8 mouse cellular contexts compared by ENCODE assay signal in genomic region chr4:104209081-104209480, GRCm38 (mm10).
A peak's percentile ranks its signal among the peaks of the same experiment; 100 is the strongest.
DNase-seq lines count a peak whose midpoint lies in the region; ATAC-seq and TF ChIP-seq lines count a peak whose summit lies in the region.
"Had no signal": no experiment of that assay in that cellular context is flagged by ENCODE, and none has a peak within 500 bp of the region (broad histone marks: within the 10 kb centered on the region; RNA-seq: fewer than 3 reads in every experiment).

No protein-coding gene starts in this region.

- no peak overlapping the region for H3K4me3 ChIP-seq in kidney, postnatal 0 days (replicated peaks; ENCODE audit: low read depth, low read length)
- no peak overlapping the region for H3K4me3 ChIP-seq in kidney, embryonic 16.5 days (ENCODE audit: low read length)
- H3K4me3 ChIP-seq in lung, postnatal 0 days (ENCODE audit: low read depth, low read length): no peak overlapping the region
- H3K4me3 ChIP-seq: megakaryocyte, embryonic 14.5 days had no signal

- H3K27ac ChIP-seq in kidney, postnatal 0 days: no peak overlapping the region
- H3K27ac ChIP-seq in kidney, embryonic 16.5 days (ENCODE audit: low read length): no peak overlapping the region
- H3K27ac ChIP-seq in lung, postnatal 0 days (ENCODE audit: low read length): no peak overlapping the region

- H3K4me1 ChIP-seq in kidney, postnatal 0 days (replicated peaks; ENCODE audit: insufficient read depth, low read length): no peaks in the 10 kb centered on the region
- H3K4me1 ChIP-seq in kidney, embryonic 16.5 days (ENCODE audit: insufficient read depth, low read length): no peaks in the 10 kb centered on the region
- no peaks in the 10 kb centered on the region for H3K4me1 ChIP-seq in lung, postnatal 0 days (ENCODE audit: insufficient read depth, low read depth, low read length)
- H3K4me1 ChIP-seq: megakaryocyte, embryonic 14.5 days had no signal

- peak; percentile 61 for TF ChIP-seq CTCF in kidney, postnatal 0 days (IDR thresholded peaks at IDR 0.05; ENCODE audit: low read depth)
- TF ChIP-seq CTCF in lung, postnatal 0 days (IDR thresholded peaks at IDR 0.05): peak; percentile 52

- no peak for TF ChIP-seq EP300 in lung, postnatal 0 days (IDR thresholded peaks at IDR 0.05)

- H3K9me3 ChIP-seq in kidney, postnatal 0 days (replicated peaks; ENCODE audit: low read length): no peaks in the 10 kb centered on the region
- no peaks in the 10 kb centered on the region for H3K9me3 ChIP-seq in kidney, embryonic 16.5 days (ENCODE audit: low read length)
- H3K9me3 ChIP-seq in lung, postnatal 0 days (ENCODE audit: low read length): no peaks in the 10 kb centered on the region

- intact Hi-C loops in gastrocnemius, postnatal 36 days (cut with DNase I): no loop called here

- H3K4me2 ChIP-seq in kidney, postnatal 0 days (ENCODE audit: low read length): no peak overlapping the region
- no peak overlapping the region for H3K4me2 ChIP-seq in kidney, embryonic 16.5 days (replicated peaks; ENCODE audit: low read depth, low read length)
- H3K4me2 ChIP-seq in lung, postnatal 0 days (replicated peaks; ENCODE audit: low read depth, low read length): no peak overlapping the region

- WGBS in kidney, postnatal 0 days: 40% methylated on average over 2 of the region's 2 CpGs
- WGBS in kidney, embryonic 16.5 days: 23% methylated on average over 2 of the region's 2 CpGs
- 18% methylated on average over 2 of the region's 2 CpGs for WGBS in lung, postnatal 0 days

- no peak for ATAC-seq in kidney, postnatal 0 days (replicated peaks; ENCODE audit: low FRiP score, low read depth)
- ATAC-seq in kidney, embryonic 16.5 days (ENCODE audit: low FRiP score, low TSS enrichment): no peak
- no peak for ATAC-seq in lung, postnatal 0 days

- DNase-seq in kidney, postnatal 0 days (ENCODE audit: low spot score): peak; percentile 23
- peak; percentile 22 for DNase-seq in NIH3T3 (ENCODE audit: low read depth)
- peak; percentile 58 for DNase-seq in adrenal gland, postnatal 14 days
- DNase-seq in lung, postnatal 0 days (ENCODE audit: low spot score): no peak
- no peak for DNase-seq in frontal cortex, postnatal 14 days (ENCODE audit: low spot score in 2 of 2)
- DNase-seq in gastrocnemius, postnatal 36 days: no peak

- H3K36me3 ChIP-seq in kidney, postnatal 0 days (ENCODE audit: insufficient read depth, low read length): no peaks in the 10 kb centered on the region
- H3K36me3 ChIP-seq in kidney, embryonic 16.5 days (ENCODE audit: insufficient read depth, low read length): no peaks in the 10 kb centered on the region
- H3K36me3 ChIP-seq in lung, postnatal 0 days (ENCODE audit: insufficient read depth, low read length): no peaks in the 10 kb centered on the region

- no peaks in the 10 kb centered on the region for H3K27me3 ChIP-seq in kidney, postnatal 0 days (ENCODE audit: insufficient read depth, low read length)
- no peaks in the 10 kb centered on the region for H3K27me3 ChIP-seq in kidney, embryonic 16.5 days (ENCODE audit: insufficient read depth, low read length)
- H3K27me3 ChIP-seq in lung, postnatal 0 days (replicated peaks; ENCODE audit: insufficient read depth, low read length): no peaks in the 10 kb centered on the region
- H3K27me3 ChIP-seq: megakaryocyte, embryonic 14.5 days had no signal

- no peak overlapping the region for H3K9ac ChIP-seq in kidney, postnatal 0 days (ENCODE audit: low read depth, low read length)
- no peak overlapping the region for H3K9ac ChIP-seq in kidney, embryonic 16.5 days (replicated peaks; ENCODE audit: low read length)
- H3K9ac ChIP-seq in lung, postnatal 0 days (replicated peaks; ENCODE audit: low read depth): no peak overlapping the region

Comparison
In these comparisons a context has a peak if more than half of its experiments do, and no peak if none do; other contexts are left out.
1. DNase-seq: peak in kidney, postnatal 0 days (single experiment), NIH3T3 (single experiment) and adrenal gland, postnatal 14 days (single experiment); none in lung, postnatal 0 days (single experiment), frontal cortex, postnatal 14 days (0 of 2) and gastrocnemius, postnatal 36 days (0 of 2).